Mouse (Mus musculus) thymus, adult 2 months (tissue): ENCODE results near the gene Dusp6.

Experiments used
- CTCF ChIP-seq: fragments of 200-500 bp; IDR thresholded peaks from 2 replicates; pipeline ENCODE4 v1.5.1; 2012; ENCODE audit warnings: mild to moderate bottlenecking, control low read depth, low read length, moderate library complexity, borderline replicate concordance; ENCODE audit not compliant: control insufficient read depth, poor library complexity, insufficient read depth; ENCODE audit errors: extremely low read depth
- POLR2A ChIP-seq: fragments of 200-500 bp; IDR thresholded peaks from 2 replicates; pipeline ENCODE4 v1.6.1; 2012; ENCODE audit warnings: mild to moderate bottlenecking, low read length, control low read depth, moderate library complexity; ENCODE audit not compliant: control insufficient read depth, poor library complexity, insufficient read depth; ENCODE audit errors: extremely low read depth

DNA sequence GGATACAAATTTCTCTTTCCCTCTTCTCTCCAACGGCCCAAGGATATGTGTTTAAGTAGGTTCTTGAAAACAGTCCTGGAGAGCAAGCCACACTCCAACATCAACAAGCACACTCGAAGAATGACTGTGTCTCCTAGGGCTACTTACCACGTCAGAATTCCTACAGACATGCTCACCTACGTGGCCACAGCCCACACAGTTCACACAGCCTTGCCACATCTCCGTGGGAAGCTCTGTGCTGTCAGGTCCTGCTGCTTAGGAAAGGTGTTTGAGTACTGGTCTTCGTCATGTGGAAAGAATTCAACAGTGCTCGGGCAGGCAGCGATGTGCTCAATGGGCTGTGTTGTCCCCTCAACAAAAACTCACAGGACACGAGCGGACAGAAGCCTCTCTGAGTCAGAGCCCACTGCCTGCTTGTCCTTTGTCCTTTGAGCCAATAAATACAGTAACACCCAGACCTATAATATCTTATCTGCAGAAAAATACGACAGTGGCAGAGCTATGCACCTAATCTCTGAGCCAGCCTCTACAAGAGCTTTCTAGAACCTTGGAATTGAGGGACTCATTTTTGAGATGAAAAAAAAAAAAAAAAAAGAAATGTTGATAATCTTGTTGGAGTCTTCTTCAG lies 25.7 kb upstream of the Dusp6 start:
- TF ChIP-seq CTCF (no peak), POLR2A (no peak)
